Mouse (Mus musculus): ENCODE data around the gene Clec16a. TPM values are rescaled to one million over a fixed set of nuclear protein-coding genes. Genes with fewer than 3 reads are reported as not detected.

The Clec16a gene
- polyA plus RNA-seq, 1 experiment from 2014 or later: 38.9 TPM

GRCm38 (mm10) chr16:10520908-10521614 lies 24.1 kb upstream of the Clec16a start:
- Histone ChIP-seq H3K4me2 (replicated peaks) (no peak overlapping the region), H3K9me3 (no peaks in the 10 kb centered on the region), H3K36me3 (no peaks in the 10 kb centered on the region), H3K27me3 (no peaks in the 10 kb centered on the region), H3K27ac (no peak overlapping the region), H3K9ac (no peak overlapping the region), H3K4me1 (peaks cover 4% of the 10 kb centered on the region; the same call in 1 of the 2 replicates), H3K4me3 (no peak overlapping the region)
- 58% methylated on average over 2 of the region's 2 CpGs for WGBS
- ATAC-seq (ENCODE audit: insufficient number of reproducible peaks, insufficient read depth, low FRiP score, low TSS enrichment): no peak

GRCm38 (mm10) chr16:10522811-10523210 lies 22.3 kb upstream of the Clec16a start:
- Histone ChIP-seq H3K27ac (no peak overlapping the region), H3K4me3 (no peak overlapping the region), H3K27me3 (no peaks in the 10 kb centered on the region), H3K36me3 (no peaks in the 10 kb centered on the region), H3K4me2 (replicated peaks) (no peak overlapping the region), H3K4me1 (peaks cover 3% of the 10 kb centered on the region; the same call in 1 of the 2 replicates), H3K9me3 (no peaks in the 10 kb centered on the region), H3K9ac (no peak overlapping the region)
- WGBS: 86% methylated on average over 1 of the region's 1 CpGs
- no peak for ATAC-seq (ENCODE audit: insufficient number of reproducible peaks, insufficient read depth, low FRiP score, low TSS enrichment)

GRCm38 (mm10) chr16:10523650-10524049 lies 21.5 kb upstream of the Clec16a start:
- Histone ChIP-seq H3K9me3 (no peaks in the 10 kb centered on the region), H3K27ac (no peak overlapping the region)
- WGBS: 87% methylated on average over 8 of the region's 8 CpGs

GRCm38 (mm10) chr16:10524866-10525609 lies 20.1 kb upstream of the Clec16a start:
- H3K36me3 ChIP-seq: peaks cover 9% of the 10 kb centered on the region
- no peak overlapping the region for H3K9ac ChIP-seq
- no peaks in the 10 kb centered on the region for H3K27me3 ChIP-seq
- no peak for ATAC-seq (ENCODE audit: insufficient number of reproducible peaks, insufficient read depth, low FRiP score, low TSS enrichment)
- no peaks in the 10 kb centered on the region for H3K4me1 ChIP-seq
- H3K4me3 ChIP-seq: no peak overlapping the region
- 78% methylated on average over 4 of the region's 4 CpGs for WGBS
- no peak overlapping the region for H3K27ac ChIP-seq
- no peak overlapping the region for H3K4me2 ChIP-seq (replicated peaks)
- H3K9me3 ChIP-seq: no peaks in the 10 kb centered on the region

More at GRCm38 (mm10) chr16:10523650-10524049, 21.5 kb upstream of the Clec16a start:
- Histone ChIP-seq H3K27me3 (no peaks in the 10 kb centered on the region), H3K9ac (no peak overlapping the region), H3K4me3 (no peak overlapping the region), H3K4me1 (no peaks in the 10 kb centered on the region), H3K36me3 (no peaks in the 10 kb centered on the region), H3K4me2 (replicated peaks) (no peak overlapping the region)
- no peak for ATAC-seq (ENCODE audit: insufficient number of reproducible peaks, insufficient read depth, low FRiP score, low TSS enrichment)

- H3K27me3 ChIP-seq: no peaks in the 10 kb centered on the region
- ATAC-seq (ENCODE audit: insufficient number of reproducible peaks, insufficient read depth, low FRiP score, low TSS enrichment): no peak
- H3K36me3 ChIP-seq: peaks cover 14% of the 10 kb centered on the region
- H3K4me2 ChIP-seq (replicated peaks): no peak overlapping the region
- H3K9me3 ChIP-seq: no peaks in the 10 kb centered on the region
- H3K4me3 ChIP-seq: no peak overlapping the region
- WGBS: 69% methylated on average over 2 of the region's 2 CpGs
- no peak overlapping the region for H3K27ac ChIP-seq
- no peak overlapping the region for H3K9ac ChIP-seq
- no peaks in the 10 kb centered on the region for H3K4me1 ChIP-seq
These were observed 19.5 kb upstream of the Clec16a start for GRCm38 (mm10) chr16:10525610-10525980.

GRCm38 (mm10) chr16:10527046-10527644 lies 18.0 kb upstream of the Clec16a start:
- peaks cover 18% of the 10 kb centered on the region for H3K36me3 ChIP-seq
- no peaks in the 10 kb centered on the region for H3K9me3 ChIP-seq
- H3K4me3 ChIP-seq: no peak overlapping the region
- H3K27me3 ChIP-seq: no peaks in the 10 kb centered on the region
- ATAC-seq (ENCODE audit: insufficient number of reproducible peaks, insufficient read depth, low FRiP score, low TSS enrichment): no peak
- H3K4me2 ChIP-seq (replicated peaks): no peak overlapping the region
- H3K9ac ChIP-seq: no peak overlapping the region
- H3K4me1 ChIP-seq: no peaks in the 10 kb centered on the region
- no peak overlapping the region for H3K27ac ChIP-seq
- WGBS: 75% methylated on average over 6 of the region's 6 CpGs

GRCm38 (mm10) chr16:10528382-10528781 lies 16.8 kb upstream of the Clec16a start:
- WGBS: 76% methylated on average over 3 of the region's 3 CpGs
- Histone ChIP-seq H3K4me1 (no peaks in the 10 kb centered on the region), H3K36me3 (peaks cover 21% of the 10 kb centered on the region), H3K4me2 (replicated peaks) (no peak overlapping the region), H3K27me3 (no peaks in the 10 kb centered on the region), H3K9me3 (no peaks in the 10 kb centered on the region), H3K4me3 (no peak overlapping the region), H3K9ac (no peak overlapping the region), H3K27ac (no peak overlapping the region)
- ATAC-seq (ENCODE audit: insufficient number of reproducible peaks, insufficient read depth, low FRiP score, low TSS enrichment): no peak

GRCm38 (mm10) chr16:10530179-10530578 lies 15.0 kb upstream of the Clec16a start:
- 94% methylated on average over 4 of the region's 4 CpGs for WGBS
- no peaks in the 10 kb centered on the region for H3K27me3 ChIP-seq
- no peaks in the 10 kb centered on the region for H3K9me3 ChIP-seq
- no peak overlapping the region for H3K9ac ChIP-seq
- no peak overlapping the region for H3K27ac ChIP-seq
- no peak for ATAC-seq (ENCODE audit: insufficient number of reproducible peaks, insufficient read depth, low FRiP score, low TSS enrichment)
- H3K4me3 ChIP-seq: no peak overlapping the region
- H3K4me1 ChIP-seq: no peaks in the 10 kb centered on the region
- H3K36me3 ChIP-seq: peaks cover 21% of the 10 kb centered on the region
- no peak overlapping the region for H3K4me2 ChIP-seq (replicated peaks)

GRCm38 (mm10) chr16:10533781-10534180 lies 11.4 kb upstream of the Clec16a start:
- H3K27me3 ChIP-seq: no peaks in the 10 kb centered on the region
- 94% methylated on average over 4 of the region's 4 CpGs for WGBS
- H3K36me3 ChIP-seq: peaks cover 30% of the 10 kb centered on the region
- H3K9me3 ChIP-seq: no peaks in the 10 kb centered on the region
- H3K9ac ChIP-seq: no peak overlapping the region
- ATAC-seq (ENCODE audit: insufficient number of reproducible peaks, insufficient read depth, low FRiP score, low TSS enrichment): no peak
- peaks cover 4% of the 10 kb centered on the region; the same call in 1 of the 2 replicates for H3K4me1 ChIP-seq
- no peak overlapping the region for H3K27ac ChIP-seq
- no peak overlapping the region for H3K4me2 ChIP-seq (replicated peaks)
- no peak overlapping the region for H3K4me3 ChIP-seq

GRCm38 (mm10) chr16:10534567-10534966 lies 10.6 kb upstream of the Clec16a start:
- Histone ChIP-seq H3K36me3 (peaks cover 26% of the 10 kb centered on the region), H3K27ac (no peak overlapping the region), H3K4me1 (peaks cover 8% of the 10 kb centered on the region; the same call in 1 of the 2 replicates), H3K9ac (no peak overlapping the region), H3K27me3 (no peaks in the 10 kb centered on the region), H3K9me3 (no peaks in the 10 kb centered on the region), H3K4me3 (no peak overlapping the region), H3K4me2 (replicated peaks) (no peak overlapping the region)
- WGBS: 76% methylated on average over 7 of the region's 7 CpGs
- ATAC-seq (ENCODE audit: insufficient number of reproducible peaks, insufficient read depth, low FRiP score, low TSS enrichment): 0 out of 2 replicates have a peak, but pooled peaks have one; percentile 14

- no peak overlapping the region for H3K4me3 ChIP-seq
- H3K4me2 ChIP-seq (replicated peaks): no peak overlapping the region
- no peak for ATAC-seq (ENCODE audit: insufficient number of reproducible peaks, insufficient read depth, low FRiP score, low TSS enrichment)
- H3K36me3 ChIP-seq: peaks cover 16% of the 10 kb centered on the region; the same call in 1 of the 2 replicates
- no peak overlapping the region for H3K27ac ChIP-seq
- peaks cover 25% of the 10 kb centered on the region for H3K4me1 ChIP-seq
- no peaks in the 10 kb centered on the region for H3K27me3 ChIP-seq
- H3K9me3 ChIP-seq: no peaks in the 10 kb centered on the region
- 75% methylated on average over 5 of the region's 5 CpGs for WGBS
- H3K9ac ChIP-seq: no peak overlapping the region
These were observed 8.8 kb upstream of the Clec16a start for GRCm38 (mm10) chr16:10536323-10536722.

- ATAC-seq (ENCODE audit: insufficient number of reproducible peaks, insufficient read depth, low FRiP score, low TSS enrichment): no peak
- Histone ChIP-seq H3K4me2 (replicated peaks) (no peak overlapping the region), H3K27ac (no peak overlapping the region), H3K9ac (no peak overlapping the region), H3K36me3 (peaks cover 12% of the 10 kb centered on the region; the same call in 1 of the 2 replicates), H3K4me1 (peaks cover 32% of the 10 kb centered on the region), H3K27me3 (no peaks in the 10 kb centered on the region), H3K4me3 (no peak overlapping the region), H3K9me3 (no peaks in the 10 kb centered on the region)
- WGBS: 74% methylated on average over 3 of the region's 3 CpGs
These were observed 8.2 kb upstream of the Clec16a start for GRCm38 (mm10) chr16:10536961-10537360.
